Mouse (Mus musculus) 3134 (cell line): ENCODE measurements around the gene Cpe.

Source experiments
- DNase-seq: peaks from one replicate; pipeline ENCODE4 v3.0.0-alpha.2; 2011; ENCODE audit warnings: low spot score; ENCODE audit not compliant: insufficient read length; ENCODE audit errors: extremely low read depth

Cpe gene

DNA sequence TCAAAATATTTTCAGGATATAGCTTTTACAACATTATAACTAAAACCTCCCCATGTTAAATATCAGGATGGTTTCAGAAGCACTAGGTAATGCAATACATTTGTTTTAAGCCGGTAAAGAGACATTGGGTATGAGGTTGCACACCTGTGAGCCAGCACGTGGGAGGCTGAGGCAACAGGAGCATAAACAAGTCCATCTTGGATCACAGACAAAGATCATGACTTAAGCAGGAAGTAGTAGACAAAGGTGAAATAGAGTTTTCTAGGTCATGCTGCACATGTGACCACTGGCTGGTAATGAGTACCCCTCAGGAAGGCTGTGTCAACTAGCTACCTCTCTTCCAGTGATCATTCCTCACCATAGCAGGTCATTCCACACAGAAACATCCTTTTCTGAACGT is 58.0 kb downstream of the Cpe start:
- no peak for DNase-seq

DNA sequence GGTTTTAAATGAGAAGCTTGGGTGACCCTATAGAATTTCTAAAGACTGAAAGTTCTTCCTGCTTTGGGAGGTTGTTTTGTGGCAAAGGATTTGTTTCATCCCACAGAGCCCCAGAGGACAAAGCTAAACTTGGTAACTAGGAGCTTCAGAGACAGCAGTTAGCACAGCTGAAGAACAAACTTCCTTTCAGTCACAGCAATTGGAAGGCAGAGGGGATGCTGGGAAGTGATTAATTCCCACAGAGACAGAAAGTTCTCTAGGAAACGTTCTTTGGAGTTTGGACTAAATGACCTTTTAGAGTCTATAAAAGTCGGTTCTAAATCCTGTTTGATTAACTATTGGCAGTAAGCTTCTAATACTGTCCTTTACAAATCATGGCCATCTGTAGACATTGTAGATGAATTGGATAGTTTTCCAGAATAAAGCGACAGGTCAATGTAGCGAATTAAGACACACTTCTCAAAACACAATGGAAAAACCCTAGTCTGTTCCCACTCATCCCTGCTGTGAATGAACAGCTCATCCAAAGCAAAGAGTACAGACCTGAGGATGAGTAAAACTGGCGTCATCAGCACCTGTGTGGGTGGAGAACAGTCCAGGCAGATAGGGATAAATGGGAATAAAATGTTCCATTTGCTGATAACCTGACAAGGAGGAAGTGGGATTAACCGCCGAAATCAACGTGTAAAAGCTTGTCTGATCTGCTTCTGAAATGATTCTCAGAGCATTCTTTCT is 58.6 kb downstream of the Cpe start:
- DNase-seq: no peak

DNA sequence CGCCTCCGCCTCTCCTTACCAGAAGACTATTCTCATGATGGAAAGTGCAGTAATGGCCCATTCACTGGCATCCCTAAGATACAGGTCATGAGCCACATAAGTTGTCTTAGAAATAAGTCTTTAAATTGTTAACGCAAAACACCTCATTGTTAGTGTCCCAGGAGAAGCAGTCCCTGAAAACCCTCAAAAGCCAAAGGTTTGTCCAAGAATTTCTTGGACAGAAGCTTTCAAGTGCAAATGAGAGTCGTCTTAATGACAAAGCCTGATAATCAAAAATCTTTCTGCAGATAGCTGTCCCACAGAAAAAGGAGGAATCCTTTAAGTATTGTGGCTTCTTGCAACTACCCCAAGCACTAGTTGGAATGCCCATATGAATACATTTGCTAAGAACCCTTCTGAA is 60.7 kb downstream of the Cpe start:
- DNase-seq: no peak

DNA sequence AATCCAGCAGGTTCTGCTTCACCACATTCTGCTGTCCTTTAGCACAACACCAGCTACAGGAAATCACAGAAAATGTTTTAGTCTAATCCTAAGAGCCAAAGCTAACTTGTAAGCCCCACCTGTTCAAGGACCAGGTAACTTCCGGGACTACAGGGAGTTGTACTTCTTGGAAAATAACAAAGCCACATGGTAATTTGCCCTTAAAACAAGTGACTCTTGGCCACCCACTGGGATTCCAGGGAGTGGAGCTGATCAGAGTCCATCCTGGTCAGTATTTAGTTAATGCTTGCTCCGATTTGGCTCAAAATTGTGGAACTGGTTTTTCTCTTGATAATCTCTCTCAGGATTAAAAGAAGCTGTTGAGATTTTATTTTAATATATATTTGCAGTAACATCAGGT is 61.1 kb downstream of the Cpe start:
- no peak for DNase-seq

DNA sequence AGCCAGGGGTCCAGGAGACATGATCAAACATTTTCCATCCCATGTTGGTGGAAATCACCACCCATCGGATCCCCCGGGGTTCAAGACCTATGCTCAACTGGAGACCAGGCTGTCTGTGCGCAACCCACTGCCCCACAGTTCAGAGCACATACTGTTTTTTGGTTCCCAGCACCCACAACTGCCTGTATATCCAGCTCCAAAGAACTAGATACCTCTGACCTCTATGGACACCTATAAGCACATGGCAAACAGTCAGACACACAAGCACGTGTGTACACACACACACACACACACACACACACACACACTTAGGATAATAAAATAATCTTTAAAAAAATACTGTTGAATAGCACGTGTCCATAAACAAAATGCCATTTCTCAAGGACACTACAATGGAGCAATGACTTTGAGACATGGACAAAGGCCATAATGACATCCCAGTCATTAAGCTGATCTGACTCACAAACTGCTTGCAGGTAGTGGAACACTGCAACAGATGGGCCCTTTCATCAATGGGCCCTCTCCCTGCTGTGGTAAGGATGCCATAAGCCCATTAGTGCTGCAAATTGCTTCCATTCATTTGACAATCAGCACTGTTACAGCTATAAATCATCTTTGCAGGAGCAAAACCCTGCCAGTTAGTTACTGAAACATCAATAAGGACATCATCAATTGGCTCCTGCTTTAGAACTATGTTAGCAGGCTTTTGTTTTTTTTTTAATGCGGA is 63.7 kb downstream of the Cpe start:
- DNase-seq: no peak

DNA sequence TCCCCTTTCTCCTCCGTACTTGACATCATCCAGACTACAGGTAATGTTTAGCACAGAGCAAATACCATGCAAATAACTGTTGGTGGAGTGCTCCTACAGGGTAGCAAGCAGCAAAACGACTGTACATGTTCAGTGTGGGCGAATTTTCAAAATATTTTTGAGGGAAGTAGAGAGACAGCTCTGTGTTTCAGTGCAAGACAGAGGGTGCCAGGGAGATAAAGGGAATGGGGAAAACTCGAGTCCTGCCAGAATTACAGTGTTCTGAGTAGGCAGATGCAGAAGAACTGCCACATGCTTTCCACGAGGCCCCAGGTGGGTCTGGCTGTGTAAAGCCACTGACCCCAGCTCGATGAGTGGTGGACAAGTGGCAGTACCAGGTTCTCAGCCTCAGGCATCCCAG is 64.8 kb downstream of the Cpe start:
- no peak for DNase-seq

DNA sequence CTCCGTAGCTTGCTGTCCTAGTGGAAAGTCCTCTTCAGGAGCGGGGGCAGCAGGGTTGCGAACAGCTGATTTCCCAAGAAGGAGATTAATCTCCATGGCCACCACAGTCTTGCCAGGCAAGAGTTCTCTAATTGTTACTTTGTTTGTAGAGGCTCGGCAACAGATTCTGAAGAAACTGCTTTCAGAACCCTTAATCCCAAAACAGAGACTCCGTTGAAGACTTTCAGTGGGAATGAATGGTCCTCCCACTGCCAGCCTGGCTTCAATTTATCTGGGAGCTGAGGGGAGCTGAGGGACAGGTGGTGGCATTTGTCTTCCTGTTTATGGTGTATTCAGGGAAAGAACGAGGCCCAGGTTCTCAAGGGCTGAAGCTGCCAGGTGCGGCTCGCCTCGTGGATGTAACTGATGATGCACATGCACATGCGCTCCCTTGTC is 68.2 kb downstream of the Cpe start:
- no peak for DNase-seq

DNA sequence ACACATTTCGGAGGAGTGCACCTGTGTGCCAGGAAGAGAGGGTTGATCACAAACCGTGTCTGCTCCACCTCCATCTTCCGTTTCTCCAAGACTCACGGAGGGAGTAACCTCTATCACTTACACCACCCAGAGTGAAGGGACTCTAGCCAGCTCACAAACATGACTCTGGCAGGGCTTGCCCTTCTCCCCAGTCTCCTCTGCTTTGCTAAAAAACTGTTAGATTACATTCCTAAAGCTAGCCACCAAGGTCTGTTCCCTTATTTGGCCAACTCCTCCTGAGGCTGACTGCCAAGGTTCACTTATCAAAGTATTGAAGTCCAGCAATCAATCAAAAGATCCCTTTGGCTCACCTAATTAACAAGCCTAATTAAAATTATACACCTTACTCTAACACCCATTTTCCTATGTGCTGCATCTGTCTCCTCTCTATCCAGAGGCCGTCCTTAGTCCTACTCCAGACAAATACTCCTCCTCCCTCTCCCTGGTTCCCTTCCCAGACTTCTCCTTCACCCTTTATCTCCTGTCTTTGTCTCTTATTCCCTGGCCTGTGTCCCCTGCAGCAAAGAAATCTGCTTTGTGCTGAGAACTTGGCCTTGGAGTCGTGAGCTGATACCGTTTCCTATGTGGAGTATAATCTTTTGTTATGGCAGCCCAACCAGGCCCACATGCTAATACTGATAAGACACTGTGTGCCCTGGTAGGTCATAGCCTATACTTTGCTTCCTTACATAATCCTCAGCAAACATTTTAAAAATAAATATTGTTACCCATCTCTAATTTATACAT is 72.3 kb downstream of the Cpe start:
- DNase-seq: no peak

DNA sequence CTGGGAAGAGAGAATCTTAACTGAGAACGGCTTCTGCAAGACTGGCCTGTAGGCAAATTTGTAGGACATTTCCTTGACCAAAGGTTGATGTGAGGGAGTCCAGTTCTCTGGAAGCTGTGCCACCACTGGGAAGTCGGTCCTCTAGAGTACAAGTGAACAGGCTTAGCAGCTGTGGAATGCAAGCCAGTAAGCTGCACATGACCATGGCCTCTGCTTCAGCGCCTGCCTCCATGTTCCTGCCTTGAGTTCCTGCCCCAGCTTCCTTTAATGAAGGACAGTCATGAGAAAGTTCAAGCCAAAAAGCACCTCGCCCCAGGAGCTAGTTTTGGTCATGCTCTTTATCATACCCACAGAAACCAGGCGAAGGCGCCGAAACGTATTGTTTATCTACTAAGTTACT is 73.2 kb downstream of the Cpe start:
- DNase-seq: no peak

DNA sequence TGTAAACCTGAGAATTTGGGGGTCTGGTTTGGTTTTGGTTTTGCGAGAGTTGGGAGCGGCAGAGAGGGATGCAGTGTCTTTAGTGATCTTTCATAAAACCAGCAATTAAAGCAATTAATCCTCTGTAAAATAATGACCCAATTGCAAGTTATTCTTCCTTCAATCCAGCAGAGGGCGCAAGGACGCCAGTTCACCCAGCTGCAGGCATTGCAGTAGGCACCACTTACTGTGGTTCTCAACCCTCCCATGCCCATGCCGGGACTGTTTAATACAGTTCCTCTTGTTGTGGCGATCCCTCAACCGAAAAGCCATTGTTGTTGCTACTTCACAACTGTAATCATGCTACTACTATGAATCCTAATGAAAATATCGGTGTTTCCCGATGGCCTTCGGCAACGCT is 74.2 kb downstream of the Cpe start:
- peak; percentile 16 for DNase-seq

DNA sequence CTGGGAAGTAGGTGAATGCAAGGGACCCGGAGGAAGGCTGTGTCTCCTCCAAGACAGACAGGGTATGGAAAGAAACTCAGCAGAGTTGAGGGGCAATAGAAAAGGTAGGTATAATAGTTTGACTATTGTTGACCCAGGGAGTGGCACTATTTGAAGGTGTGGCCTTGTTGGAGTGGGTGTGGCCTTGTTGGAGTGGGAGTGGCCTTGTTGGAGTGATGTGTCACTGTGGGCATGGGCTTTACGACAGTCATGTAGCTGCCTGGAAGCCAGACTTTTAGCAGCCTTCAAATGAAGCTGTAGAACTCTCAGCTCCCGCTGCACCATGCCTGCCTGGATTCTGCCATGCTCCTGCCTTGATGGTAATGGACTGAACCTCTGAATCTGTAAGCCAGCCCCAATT is 76.3 kb downstream of the Cpe start:
- DNase-seq: peak; percentile 27

DNA sequence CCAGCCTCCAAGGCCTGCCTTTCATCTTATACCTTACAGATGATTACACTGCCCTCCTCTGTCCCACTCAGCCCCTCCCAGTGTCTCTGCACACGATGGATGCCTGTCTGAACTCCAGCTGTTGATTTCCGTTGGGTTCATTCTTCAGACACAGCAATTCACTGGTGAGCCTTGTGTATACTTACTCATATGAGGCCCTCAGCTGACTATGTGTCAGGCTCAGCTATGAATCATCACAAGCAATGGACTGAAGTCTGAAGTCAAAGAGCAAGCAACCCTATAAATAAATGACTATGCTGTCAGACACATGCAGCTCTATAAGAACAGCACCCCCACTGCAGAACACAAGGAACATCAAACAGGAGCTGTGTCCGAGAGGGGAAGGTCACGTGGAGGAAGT is 77.4 kb downstream of the Cpe start:
- peak; percentile 51 for DNase-seq

DNA sequence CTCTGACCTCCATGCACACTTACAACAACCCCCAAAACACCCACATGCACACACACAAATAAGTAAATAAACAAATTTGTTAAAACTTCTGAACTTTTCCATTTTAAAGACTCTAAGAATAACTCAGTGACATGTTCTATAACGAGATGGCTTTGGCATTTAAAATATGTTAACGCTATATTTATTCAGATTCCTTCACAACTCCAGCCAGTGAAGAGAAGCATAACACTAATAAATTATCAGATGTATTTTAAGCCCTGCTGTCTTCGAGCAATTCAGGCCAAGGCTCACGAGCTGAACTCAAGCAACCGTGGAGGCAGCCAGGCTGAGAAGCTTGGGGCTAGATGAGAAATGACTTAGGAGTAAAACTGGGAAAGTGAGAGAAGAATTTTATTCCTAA is 79.2 kb downstream of the Cpe start:
- no peak for DNase-seq

DNA sequence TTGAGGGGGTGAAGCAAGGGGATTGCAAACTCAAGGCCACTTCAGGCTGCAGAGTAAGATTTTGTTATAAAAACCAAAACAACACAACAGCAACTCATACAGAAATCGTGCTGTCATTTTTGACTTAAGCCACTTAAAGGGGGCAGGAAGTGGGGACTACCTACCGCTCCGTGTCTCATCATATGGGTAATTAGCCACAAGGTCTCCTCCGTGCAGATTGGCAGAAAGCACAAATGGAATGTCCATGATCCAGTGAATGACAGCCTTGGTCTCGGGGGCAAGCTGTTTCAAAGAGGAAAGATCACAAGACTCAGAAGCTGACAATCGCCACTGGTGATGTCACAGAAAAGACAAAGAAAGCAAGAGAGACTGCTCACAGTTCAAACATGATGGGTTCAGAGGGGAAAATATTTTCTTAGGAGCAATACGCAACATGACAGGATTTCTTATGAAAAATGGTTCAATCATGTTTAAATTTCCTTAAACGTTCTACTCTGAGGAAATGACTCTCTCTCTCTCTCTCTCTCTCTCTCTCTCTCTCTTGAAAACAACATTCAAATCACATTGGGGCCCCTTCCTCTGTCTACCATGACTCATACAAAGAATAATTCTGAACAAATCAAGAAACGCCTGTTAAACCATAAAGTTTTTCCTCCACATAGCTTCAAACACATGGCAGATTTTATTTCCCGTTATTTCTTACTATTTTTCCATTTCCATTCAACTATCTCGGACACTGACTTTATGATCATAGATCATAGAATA is 81.5 kb downstream of the Cpe start:
- DNase-seq: no peak

DNA sequence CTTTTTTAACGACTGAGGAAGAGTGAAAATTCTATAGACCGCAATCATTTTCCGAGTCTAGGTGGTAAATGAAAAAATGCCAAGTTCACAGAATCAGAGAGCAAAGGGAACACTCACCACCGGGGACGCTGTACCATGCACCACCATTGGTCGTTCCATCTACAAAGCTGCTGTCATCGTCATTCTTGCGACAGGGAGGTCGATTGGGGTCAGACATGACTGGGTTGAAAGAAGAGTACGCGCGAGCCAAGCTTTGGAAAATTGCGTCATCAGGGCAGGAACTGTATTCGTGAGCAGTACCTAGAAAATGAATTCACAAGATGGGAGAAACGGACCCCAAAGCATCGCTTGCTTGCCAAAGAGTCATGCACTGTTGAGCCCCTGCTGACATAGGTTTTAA is 83.9 kb downstream of the Cpe start:
- no peak for DNase-seq

DNA sequence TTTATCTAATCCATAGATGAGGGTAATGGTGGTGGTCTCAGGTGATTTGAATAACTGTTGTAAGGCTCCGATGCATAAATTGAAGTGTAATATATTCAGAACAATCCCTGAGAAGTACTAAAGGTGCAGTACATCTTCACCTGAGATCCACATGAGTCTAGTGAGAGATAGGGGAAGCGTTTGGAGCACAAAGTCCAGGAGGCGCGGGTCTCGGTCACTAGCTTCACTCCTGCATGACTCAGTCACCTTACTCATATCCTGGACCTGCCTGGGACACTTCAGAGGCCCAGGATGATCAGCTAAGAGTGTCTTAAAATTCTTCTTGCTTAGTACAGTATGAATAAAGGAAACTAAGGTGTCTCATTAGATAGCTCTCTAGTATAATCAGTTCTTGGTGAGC is 86.8 kb downstream of the Cpe start:
- no peak for DNase-seq

DNA sequence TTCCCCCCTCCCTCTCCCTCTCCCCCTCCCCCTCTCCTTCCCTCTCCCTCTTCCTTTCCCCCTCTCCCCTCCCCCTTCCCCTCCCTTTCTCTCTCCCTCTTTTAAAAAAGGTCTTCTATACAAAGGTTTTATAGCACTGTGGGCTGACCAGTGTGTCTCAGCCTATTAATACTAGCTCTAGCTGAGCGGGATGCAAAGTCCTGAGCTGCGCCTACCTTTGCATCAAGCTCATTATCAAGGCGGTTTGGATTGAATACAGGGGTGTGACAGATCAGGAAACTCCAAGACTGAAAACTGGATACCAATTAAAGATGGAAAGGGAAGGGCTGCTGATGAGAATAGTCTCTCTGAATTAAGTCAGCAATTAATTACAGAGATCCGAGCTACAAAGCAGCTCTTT is 94.6 kb downstream of the Cpe start:
- no peak for DNase-seq

DNA sequence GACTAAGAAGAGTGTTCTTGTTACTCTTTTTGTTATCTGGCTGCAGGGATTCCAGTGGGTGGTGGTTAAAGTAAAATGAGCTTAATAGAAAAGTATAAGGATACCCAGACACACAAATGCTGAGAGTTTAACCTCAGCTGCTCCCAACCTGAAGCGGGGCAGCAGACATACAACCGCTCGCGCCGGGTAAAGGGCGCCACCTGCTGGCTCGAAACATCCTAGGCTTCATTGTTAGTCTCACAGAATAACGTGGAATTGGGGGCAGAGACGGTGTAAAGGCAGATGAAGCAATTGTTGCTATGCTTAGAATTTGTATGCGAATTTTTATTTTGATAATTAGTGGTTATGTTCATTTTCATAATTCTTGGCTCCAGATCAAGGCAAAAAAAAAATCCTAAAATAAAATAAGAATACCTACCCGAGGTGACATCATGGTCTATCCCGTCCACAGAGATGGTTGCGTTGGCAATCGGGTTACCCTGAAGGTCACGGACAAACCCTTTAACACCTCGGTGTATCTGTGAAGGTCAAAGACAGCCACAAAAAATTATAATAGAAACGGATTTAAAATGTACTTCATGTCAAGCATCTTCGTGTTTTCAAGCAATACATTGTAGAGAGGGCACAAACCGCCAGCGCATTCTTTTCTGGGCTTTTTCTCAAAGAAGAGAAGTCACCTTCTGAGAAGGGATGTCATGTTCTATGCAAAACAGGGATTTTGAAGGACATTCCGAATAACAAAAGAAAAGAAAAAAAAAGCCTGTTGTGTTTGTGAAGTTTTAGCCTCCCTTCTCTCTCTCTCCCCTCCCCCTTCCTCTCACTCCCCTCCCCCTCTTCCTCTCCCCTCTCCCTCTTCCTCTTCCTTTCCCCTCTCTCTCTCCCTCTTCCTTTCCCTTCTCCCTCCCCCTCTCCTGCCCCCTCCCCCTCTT is 95.5 kb downstream of the Cpe start:
- peak; percentile 15 for DNase-seq

DNA sequence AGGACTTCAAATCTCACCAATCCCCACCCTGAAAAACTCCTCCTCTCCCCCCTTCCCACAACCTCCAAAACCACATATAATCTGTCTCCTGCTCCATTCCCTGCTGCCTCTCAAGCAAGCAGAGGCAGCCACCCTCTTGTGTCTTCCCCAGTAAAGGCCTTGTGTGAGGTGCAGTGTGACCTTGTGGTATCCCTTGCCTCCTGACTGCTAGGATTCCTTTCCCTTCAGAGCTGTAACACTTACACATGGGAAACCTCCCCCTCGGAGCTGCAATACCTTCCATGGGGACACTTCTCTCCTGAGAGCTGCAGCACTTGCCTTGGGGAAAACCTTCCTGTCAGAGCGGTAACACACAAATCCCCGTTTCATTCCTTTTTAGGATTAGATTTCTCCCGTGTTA is 96.5 kb downstream of the Cpe start:
- DNase-seq: no peak

DNA sequence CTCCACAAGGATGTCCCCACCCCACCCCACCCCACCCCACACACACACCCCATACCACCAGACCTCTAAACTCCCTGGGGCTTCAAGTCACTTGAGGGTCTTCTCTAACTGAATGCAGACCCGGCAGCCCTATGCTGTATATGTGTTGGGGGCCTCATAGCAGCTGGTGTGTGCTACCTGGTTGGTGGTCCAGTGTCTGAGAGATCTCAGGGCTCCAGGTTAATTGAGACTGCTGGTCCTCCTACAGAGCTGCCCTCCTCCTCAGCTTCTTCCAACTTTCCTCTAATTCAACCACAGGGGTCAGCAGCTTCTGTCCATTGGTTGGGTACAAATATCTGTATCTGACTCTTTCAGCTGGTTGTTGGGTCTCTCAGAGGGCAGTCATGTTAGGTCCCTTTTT is 102.4 kb downstream of the Cpe start:
- no peak for DNase-seq
